ENCODE assay signal across 8 mouse cellular contexts in the genomic region with DNA sequence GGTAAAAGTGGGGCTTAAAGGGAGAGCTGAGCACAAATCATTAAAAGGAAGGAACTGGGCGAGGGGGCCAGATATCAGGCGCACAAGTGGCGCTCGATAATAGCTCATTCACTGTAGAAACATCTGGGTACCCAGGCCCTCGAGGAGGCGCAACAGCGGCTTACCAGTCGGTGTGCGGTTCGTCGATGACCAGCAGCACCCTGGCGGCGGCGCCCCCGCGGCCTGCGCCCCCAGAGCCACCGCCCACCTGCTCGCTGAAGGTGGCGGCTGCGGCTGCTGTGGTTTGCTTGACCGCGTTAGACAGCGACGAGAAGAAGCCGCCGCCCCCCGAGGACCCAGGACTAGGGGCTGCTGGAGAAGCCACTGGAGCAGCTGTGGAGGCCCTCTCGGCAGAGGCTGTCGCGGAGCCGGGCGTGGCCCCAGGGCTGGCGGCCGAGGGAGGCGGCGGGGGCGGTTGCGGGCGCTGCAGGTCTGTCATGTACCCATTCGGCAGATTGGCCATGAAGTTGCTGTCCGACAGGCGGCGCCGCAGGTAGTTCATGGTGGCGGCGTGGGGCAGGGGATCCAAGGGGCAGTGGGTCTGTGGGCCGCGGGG. TPM values are rescaled to one million over a fixed set of nuclear protein-coding genes. Genes with fewer than 3 reads are reported as not detected.
DNase-seq lines count a peak whose midpoint lies in the region; ATAC-seq and TF ChIP-seq lines count a peak whose summit lies in the region.

No protein-coding gene starts in this region.

- H3K4me2 ChIP-seq in forebrain, embryonic 14.5 days (ENCODE audit: low read length) = peak overlapping the region; percentile 58
- H3K4me2 ChIP-seq in liver, embryonic 13.5 days = peak overlapping the region; percentile 64

- peak overlapping the region; percentile 28 for H3K4me3 ChIP-seq in lung, adult 2 months (replicated peaks; ENCODE audit: extremely low read depth, low read depth, low read length)
- peak overlapping the region; percentile 52 for H3K4me3 ChIP-seq in forebrain, embryonic 14.5 days (ENCODE audit: low read depth, low read length)
- H3K4me3 ChIP-seq in liver, embryonic 13.5 days (replicated peaks) = peak overlapping the region; percentile 43

- H3K4me1 ChIP-seq in lung, adult 2 months (ENCODE audit: control insufficient read depth, insufficient read depth, low read length) = no peaks in the 10 kb centered on the region; the same call in 1 of the 2 replicates
- H3K4me1 ChIP-seq in forebrain, embryonic 14.5 days (ENCODE audit: control insufficient read depth, insufficient read depth, low read length) = no peaks in the 10 kb centered on the region
- no peaks in the 10 kb centered on the region for H3K4me1 ChIP-seq in liver, embryonic 13.5 days (replicated peaks)

- H3K9me3 ChIP-seq in forebrain, embryonic 14.5 days (replicated peaks; ENCODE audit: control insufficient read depth, low read length) = no peaks in the 10 kb centered on the region
- H3K9me3 ChIP-seq in liver, embryonic 13.5 days (replicated peaks) = no peaks in the 10 kb centered on the region

- no peak for TF ChIP-seq CTCF in lung, adult 2 months (IDR thresholded peaks at IDR 0.05; ENCODE audit: insufficient read depth, low read length)

- H3K27ac ChIP-seq in forebrain, embryonic 14.5 days (ENCODE audit: low read depth, low read length) = peak overlapping the region; percentile 55
- no peak overlapping the region for H3K27ac ChIP-seq in liver, embryonic 13.5 days

- no peaks in the 10 kb centered on the region for H3K36me3 ChIP-seq in forebrain, embryonic 14.5 days (ENCODE audit: control insufficient read depth, insufficient read depth, low read length)
- H3K36me3 ChIP-seq in liver, embryonic 13.5 days = no peaks in the 10 kb centered on the region

- peak overlapping the region; percentile 67 for H3K9ac ChIP-seq in forebrain, embryonic 14.5 days (ENCODE audit: low read length)
- H3K9ac ChIP-seq in liver, embryonic 13.5 days = no peak overlapping the region

- peak; percentile 1 for DNase-seq in adrenal gland, postnatal 25 days
- DNase-seq in adrenal gland, postnatal 10 days = no peak
- peak; percentile 4 for DNase-seq in lung, adult 2 months
- DNase-seq in lung, postnatal 4 days = no peak
- peak; percentile 2 for DNase-seq in forebrain, embryonic 14.5 days (ENCODE audit: low spot score)
- no peak for DNase-seq in liver, embryonic 13.5 days
- DNase-seq in frontal cortex, adult 2 months (ENCODE audit: extremely low spot score in 1 of 2, low spot score in 1 of 2) = no peak
- DNase-seq in right cerebral cortex, postnatal 14 days = no peak

- peak; percentile 67 for ATAC-seq in forebrain, embryonic 14.5 days
- 0 out of 2 replicates have a peak, but pooled peaks have one; percentile 23 for ATAC-seq in liver, embryonic 13.5 days (ENCODE audit: low read depth)

- 26% methylated on average over 49 of the region's 49 CpGs for WGBS in lung, adult 2 months
- 31% methylated on average over 45 of the region's 49 CpGs for WGBS in forebrain, embryonic 14.5 days
- WGBS in liver, embryonic 13.5 days (ENCODE audit: insufficient replicate concordance) = 14% methylated on average over 34 of the region's 49 CpGs

- TF ChIP-seq POLR2A in lung, adult 2 months (IDR thresholded peaks at IDR 0.05; ENCODE audit: borderline replicate concordance, extremely low read depth, low read depth, low read length) = no peak

- H3K27me3 ChIP-seq in forebrain, embryonic 14.5 days (replicated peaks; ENCODE audit: control insufficient read depth, insufficient read depth, low read length) = no peaks in the 10 kb centered on the region
- H3K27me3 ChIP-seq in liver, embryonic 13.5 days = peaks cover 41% of the 10 kb centered on the region

RNA-seq across cellular contexts. Expression of a gene that starts 0.5 kb away (rescaled TPM):
- 7.2 and 9.2 TPM in 2 replicates for total RNA-seq in adrenal gland, postnatal 25 days (2021)
- total RNA-seq in adrenal gland, postnatal 10 days (2021) = 10 to 100 TPM in 1 of 2 experiments, 1 to 10 TPM in 1; 6.4 to 12.3 TPM
- polyA plus RNA-seq in lung, adult 2 months (2012; rRNA removed) = 1.1 and 1.2 TPM in 2 replicates
- polyA plus RNA-seq in forebrain, embryonic 14.5 days (2014; fragmentation: Nextera tagmentation; extraction: Ambion mirVana) = 28.8 and 36.1 TPM in 2 replicates
- polyA plus RNA-seq in liver, embryonic 13.5 days (2015; fragmentation: Nextera tagmentation; extraction: Ambion mirVana) = 0.03 and 0.12 TPM in 2 replicates
- 273 and 320 TPM in 2 replicates for polyA plus RNA-seq in frontal cortex, adult 2 months (2012; rRNA removed)

RNA-seq across cellular contexts. Expression of a gene that starts 11.0 kb away (rescaled TPM):
- 9.4 and 9.8 TPM in 2 replicates for total RNA-seq in adrenal gland, postnatal 25 days (2021)
- total RNA-seq in adrenal gland, postnatal 10 days (2021) = 10 to 100 TPM; 18.5 to 19.1 TPM
- 27.1 and 33.1 TPM in 2 replicates for polyA plus RNA-seq in lung, adult 2 months (2012; rRNA removed)
- 4.4 and 5.1 TPM in 2 replicates for polyA plus RNA-seq in forebrain, embryonic 14.5 days (2014; fragmentation: Nextera tagmentation; extraction: Ambion mirVana)
- 18.6 and 19.3 TPM in 2 replicates for polyA plus RNA-seq in liver, embryonic 13.5 days (2015; fragmentation: Nextera tagmentation; extraction: Ambion mirVana)
- polyA plus RNA-seq in frontal cortex, adult 2 months (2012; rRNA removed) = 19.2 and 21.8 TPM in 2 replicates

RNA-seq across cellular contexts. Expression of a gene that starts 30.1 kb away (rescaled TPM):
- total RNA-seq in adrenal gland, postnatal 25 days (2021) = 19.0 and 21.6 TPM in 2 replicates
- total RNA-seq in adrenal gland, postnatal 10 days (2021) = 10 to 100 TPM; 11.9 to 16.3 TPM
- 11.5 and 13.5 TPM in 2 replicates for polyA plus RNA-seq in lung, adult 2 months (2012; rRNA removed)
- 11.0 and 12.4 TPM in 2 replicates for polyA plus RNA-seq in forebrain, embryonic 14.5 days (2014; fragmentation: Nextera tagmentation; extraction: Ambion mirVana)
- 1.9 and 2.7 TPM in 2 replicates for polyA plus RNA-seq in liver, embryonic 13.5 days (2015; fragmentation: Nextera tagmentation; extraction: Ambion mirVana)
- 36.0 and 39.1 TPM in 2 replicates for polyA plus RNA-seq in frontal cortex, adult 2 months (2012; rRNA removed)

RNA-seq across cellular contexts. Expression of a gene that starts 41.5 kb away (rescaled TPM):
- 27.9 and 35.6 TPM in 2 replicates for total RNA-seq in adrenal gland, postnatal 25 days (2021)
- 10 to 100 TPM; 36.0 to 42.0 TPM for total RNA-seq in adrenal gland, postnatal 10 days (2021)
- 10.4 and 13.9 TPM in 2 replicates for polyA plus RNA-seq in lung, adult 2 months (2012; rRNA removed)
- polyA plus RNA-seq in forebrain, embryonic 14.5 days (2014; fragmentation: Nextera tagmentation; extraction: Ambion mirVana) = 43.8 and 56.3 TPM in 2 replicates
- 51.8 and 57.8 TPM in 2 replicates for polyA plus RNA-seq in liver, embryonic 13.5 days (2015; fragmentation: Nextera tagmentation; extraction: Ambion mirVana)
- 15.0 and 17.7 TPM in 2 replicates for polyA plus RNA-seq in frontal cortex, adult 2 months (2012; rRNA removed)

RNA-seq across cellular contexts. Expression of a gene that starts 50.4 kb away (rescaled TPM):
- 29.4 and 31.1 TPM in 2 replicates for total RNA-seq in adrenal gland, postnatal 25 days (2021)
- total RNA-seq in adrenal gland, postnatal 10 days (2021) = 10 to 100 TPM; 21.8 to 23.3 TPM
- polyA plus RNA-seq in lung, adult 2 months (2012; rRNA removed) = 14.6 and 15.3 TPM in 2 replicates
- 4.0 and 4.4 TPM in 2 replicates for polyA plus RNA-seq in forebrain, embryonic 14.5 days (2014; fragmentation: Nextera tagmentation; extraction: Ambion mirVana)
- polyA plus RNA-seq in liver, embryonic 13.5 days (2015; fragmentation: Nextera tagmentation; extraction: Ambion mirVana) = 3.1 and 3.3 TPM in 2 replicates
- polyA plus RNA-seq in frontal cortex, adult 2 months (2012; rRNA removed) = 1.5 and 1.6 TPM in 2 replicates

Comparison
In these comparisons a context has a peak if more than half of its experiments do, and no peak if none do; other contexts are left out.
1. DNase-seq: peak in adrenal gland, postnatal 25 days (single experiment), lung, adult 2 months (single experiment) and forebrain, embryonic 14.5 days (single experiment); none in adrenal gland, postnatal 10 days (single experiment), lung, postnatal 4 days (0 of 2), liver, embryonic 13.5 days (single experiment), frontal cortex, adult 2 months (0 of 2) and right cerebral cortex, postnatal 14 days (single experiment).
2. RNA of a gene that starts 0.5 kb away (polyA plus RNA-seq): 273 to 320 TPM in frontal cortex, adult 2 months and 28.8 to 36.1 TPM in forebrain, embryonic 14.5 days; 1.1 to 1.2 TPM in lung, adult 2 months and 0.03 to 0.12 TPM in liver, embryonic 13.5 days; every median in the first group is over 10 times any median in the second.
3. Peak in every context shown above with its lines, with median percentiles within 50 percentile points of each other: H3K4me3 ChIP-seq.